Mouse (Mus musculus): ENCODE measurements at regions not wholly inside any gene's neighbourhood (a gene's known extent, or its start where the extent isn't known, plus 50 kb on each side); places are given as distances from the start of the nearest gene placed in this dataset.
A peak's percentile ranks its signal among the peaks of the same experiment; 100 is the strongest.

DNA sequence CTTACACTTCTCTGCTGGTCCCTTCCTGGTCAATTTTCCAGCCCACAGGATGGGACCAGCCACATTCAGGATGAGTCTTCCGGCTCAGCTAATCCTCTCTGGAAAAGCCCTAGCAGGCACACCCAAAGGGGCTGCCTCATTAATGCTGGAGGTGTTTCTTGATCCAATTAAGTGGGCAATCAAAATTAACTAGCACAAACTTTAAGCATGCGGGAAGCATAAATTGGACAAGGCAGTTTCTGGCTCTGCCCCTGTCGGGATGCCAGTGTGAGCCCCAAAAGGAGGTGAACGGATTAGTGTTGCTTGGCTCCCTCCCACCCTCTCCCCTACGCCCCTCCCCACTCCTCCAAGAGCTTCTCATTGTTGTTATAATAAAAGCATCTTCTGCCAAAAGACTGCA is 262.5 kb upstream of the Id4 start:
- DNase-seq, result no peak

DNA sequence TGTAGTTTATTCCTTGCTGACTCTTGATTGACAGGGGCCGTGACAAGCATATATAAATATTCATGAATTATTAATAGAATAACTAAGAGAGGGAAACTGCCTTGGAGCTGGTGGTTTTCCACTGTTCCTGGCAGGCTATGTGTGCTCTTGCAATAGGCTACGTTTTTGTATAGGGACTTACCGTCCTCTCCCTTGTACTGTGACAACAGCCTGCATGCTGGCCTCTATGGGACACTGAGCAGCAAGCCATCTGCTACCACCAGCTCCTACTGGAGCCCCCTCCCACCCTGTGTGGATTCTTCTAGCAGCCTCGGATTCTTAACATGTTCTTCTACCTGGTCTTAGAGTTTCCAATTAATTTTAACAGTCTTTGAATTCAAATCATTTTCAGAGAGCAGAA is 261.6 kb upstream of the Id4 start:
- DNase-seq, result no peak

DNA sequence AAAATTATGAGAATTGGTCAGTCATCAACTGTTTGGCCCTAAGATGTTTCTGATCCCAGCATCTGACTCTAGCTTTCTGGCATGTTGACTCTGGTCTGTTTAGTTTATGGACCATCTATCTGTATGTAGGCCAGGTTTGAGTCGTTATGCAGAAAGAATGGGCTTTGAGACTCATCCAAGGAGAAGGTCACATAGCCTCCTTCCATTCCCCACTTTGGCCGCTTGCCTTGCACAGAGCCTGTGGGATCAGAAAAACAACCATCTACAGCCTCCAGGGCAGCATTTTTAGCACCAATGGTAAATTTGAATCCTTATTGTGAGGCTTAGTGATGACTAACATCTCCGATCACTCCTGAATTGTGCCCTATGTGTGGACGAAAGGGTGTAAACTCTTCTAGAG is 257.9 kb upstream of the Id4 start:
- DNase-seq, result no peak

DNA sequence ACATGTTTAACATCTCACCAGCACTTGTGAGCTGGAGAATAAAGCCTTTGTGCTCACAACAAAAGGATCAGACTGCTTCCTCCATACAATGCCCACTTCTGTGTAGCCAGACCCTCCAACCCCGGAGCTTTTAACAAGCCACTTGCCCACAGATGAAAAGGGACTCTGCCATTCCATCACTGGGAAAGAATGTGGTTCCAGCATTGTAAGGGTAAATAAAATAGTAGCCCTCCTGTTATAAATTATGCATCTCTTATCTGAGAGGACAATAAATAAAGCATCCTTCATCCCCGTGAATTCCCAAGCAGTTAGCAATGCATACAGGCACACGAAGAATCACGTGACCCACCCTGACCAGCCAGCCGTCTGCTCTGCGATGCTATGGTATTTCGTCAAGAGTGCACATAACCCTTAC is 247.7 kb upstream of the Id4 start:
- DNase-seq, result no peak

DNA sequence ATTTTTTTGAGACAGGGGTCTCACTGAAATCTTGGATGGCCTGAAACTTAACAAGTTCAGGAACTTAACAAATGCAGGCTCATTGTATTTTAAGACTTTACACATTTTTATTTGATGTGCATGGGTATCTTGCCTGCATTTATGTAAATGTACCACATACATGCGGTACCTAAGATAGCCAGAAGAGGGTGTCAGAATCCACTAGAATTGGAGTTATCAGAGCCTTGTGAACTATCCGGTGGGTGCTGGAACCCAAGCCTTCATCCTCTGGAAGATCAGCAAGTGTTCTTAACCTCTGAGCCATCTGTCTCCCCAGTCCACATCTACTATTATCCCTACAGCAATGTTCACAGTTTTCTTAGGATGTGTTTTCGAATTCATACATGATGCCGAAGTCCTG is 245.7 kb upstream of the Id4 start:
- DNase-seq, result no peak

DNA sequence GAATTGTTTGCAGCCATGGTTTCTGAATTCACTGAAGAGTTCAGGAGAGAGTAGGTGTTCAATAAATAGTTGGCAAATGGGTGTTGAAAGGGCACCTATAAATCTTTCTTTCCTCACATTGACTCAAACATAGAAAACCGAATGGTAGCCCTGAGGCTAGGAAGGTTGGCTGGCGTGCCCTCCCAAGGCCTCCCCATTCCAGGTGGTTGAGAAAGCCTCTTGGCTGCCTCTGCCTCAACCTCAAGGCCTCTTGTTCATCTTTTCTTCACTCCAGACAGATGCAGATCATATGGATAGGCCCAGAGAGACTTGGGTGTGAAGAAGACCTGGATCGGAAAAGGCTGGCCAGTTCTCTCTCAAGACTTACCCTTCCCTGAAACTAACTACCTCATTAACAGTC is 245.0 kb upstream of the Id4 start:
- DNase-seq, result no peak

DNA sequence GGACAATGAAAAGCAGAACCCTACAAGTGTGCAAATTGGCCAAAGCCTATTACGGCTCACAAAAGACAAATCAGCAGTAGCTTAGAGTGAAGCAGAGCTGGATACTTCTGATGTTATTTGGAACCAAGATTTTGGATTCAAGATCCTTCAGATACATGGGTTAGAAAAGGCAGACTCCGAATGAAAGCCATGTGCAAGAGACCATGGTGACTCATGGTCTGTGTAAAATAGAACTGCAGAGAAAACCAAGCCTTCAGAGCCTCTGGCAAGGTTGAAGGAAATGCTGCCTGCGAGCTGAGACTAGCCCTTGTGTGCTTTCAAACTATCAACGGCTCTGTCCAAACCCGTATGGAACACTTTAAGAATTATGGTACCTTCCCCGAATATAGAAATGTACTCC is 244.4 kb upstream of the Id4 start:
- no peak for DNase-seq

DNA sequence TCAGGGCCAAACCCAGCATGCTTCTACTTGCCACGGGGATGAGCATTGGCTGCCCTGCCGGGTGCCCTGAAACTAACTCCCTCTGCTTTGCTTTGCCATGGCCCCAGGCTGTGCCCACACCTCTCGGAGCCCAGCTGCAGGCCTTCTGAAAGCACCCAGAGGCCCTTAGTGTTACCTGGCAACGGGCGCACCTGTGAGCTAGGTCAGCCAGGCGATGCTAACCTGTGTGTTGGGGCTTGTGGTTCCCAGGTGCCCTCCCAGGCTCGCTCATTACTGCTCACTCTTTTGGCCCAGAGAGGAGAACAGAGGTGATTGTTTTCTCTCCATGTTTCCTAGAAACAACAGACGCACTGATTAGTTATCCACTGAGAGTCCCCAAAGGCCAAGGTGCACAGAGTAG is 243.4 kb upstream of the Id4 start:
- no peak for DNase-seq

DNA sequence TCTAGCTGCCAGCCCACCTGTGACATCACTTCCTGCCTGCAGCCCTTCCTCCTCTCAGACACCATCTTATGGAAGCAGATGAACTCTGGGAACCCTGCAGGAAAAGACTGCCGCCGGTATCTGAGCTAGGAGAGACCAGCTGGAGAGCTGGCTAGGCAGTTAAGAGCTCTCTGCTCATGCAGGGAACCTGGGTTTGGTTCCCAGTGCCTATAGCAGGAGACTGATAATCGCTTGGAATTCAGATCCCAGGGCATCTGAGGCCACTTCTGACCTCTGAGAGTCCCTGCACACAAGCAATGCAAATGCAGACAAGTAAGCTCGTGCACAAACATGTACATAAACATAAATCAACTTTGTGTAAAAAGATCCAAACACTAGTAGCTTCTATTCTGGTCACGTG is 242.4 kb upstream of the Id4 start:
- no peak for DNase-seq

DNA sequence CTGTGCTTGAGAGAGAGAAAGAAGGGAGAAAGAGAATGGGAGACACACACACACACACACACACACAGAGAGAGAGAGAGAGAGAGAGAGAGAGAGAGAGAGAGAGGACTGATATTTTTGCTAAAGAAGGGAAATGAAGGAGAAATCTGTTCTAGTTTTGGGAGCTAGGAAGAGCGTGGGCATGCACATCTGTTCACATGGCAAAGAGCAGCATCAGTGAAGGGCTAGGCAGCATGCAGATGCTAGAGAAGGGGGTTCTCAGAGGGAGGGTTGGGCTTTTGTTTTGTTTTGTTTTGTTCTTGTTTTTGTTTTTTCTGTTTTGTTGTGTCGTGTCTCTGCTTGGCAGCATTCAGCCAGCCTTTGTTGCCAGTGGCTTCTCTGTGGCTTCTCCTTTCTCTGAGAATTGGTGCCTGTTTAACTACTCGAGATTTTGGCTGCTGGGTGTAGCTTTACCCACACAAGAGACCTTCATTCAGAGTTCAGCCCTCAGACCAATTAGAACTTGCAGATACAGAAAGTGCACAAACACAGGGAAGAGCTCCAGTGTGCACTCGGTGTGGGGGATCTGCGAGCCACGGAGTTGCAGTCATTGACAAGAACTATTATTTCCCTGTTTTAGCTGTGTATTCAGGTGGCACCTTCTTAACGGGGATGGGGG is 237.9 kb upstream of the Id4 start:
- DNase-seq, result no peak

DNA sequence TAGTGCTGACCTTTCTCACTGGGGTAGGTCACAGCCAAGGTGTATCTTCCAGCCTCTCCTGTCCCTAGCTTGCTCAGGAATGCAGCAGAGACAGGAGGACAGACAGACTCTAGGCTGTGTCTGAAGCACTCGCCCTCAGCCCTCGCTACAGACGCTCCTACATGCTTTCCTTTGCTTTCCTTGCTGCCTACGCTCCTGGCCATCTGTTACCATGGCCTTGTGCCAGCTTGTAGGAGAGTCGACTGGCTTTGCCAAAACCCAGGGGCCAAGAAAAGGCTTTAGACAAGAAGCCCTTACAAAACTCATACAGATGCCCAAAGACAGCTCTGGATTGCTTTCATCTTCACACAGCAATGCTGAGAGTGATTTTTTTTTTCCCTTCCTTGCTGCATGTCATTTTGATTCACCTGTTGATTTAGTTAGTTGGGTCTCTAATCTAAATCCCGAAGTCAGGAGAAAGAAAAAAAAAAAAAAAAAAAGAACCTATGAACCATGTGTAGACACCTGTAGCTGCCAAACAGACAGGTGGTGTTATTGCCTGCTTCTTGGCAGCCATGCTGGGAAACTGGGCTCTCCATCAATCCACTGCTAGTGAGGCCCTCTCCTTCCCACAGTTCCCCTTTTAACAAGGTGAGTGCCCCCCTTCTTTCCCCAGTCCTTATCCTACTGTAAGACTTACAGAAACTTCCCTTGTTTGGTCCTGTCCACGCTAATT is 233.1 kb upstream of the Id4 start:
- peak; percentile 67 for DNase-seq

DNA sequence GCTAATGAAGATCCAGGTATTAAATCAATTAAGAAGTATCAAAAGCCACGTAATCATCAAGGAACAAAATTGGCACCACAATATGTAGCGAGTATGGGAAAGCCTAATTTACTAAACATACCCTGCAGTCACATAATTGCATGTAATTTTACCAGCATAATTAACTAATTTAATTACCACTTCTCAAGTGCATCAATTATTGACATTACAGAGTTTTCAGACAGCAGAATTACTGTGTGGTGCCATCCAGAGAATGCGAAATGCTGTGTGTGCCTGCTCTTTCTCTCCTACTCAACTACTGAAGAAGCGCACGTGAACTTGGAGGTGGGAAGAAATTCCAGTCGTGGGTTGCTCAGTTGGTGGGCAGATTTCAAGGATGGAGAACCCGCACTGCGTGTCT is 229.5 kb upstream of the Id4 start:
- no peak for DNase-seq

DNA sequence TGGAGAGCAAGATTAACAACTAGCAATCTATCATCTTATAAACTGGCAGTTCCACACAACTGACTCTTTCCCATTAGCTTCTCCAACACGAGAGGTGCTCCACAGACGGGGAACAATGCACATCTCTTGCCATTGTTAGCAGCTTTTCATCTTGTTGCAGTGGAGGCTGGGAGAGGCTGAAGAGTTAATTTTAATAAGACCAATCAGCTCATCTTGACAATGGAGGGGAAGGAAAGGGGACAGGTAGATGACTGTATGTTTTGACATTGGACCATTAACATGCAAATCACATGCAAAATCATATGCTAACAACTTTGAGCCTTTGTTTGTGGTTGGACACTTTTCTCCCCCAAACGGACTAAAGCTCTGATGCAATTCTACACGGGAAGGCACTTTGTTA is 218.9 kb upstream of the Id4 start:
- no peak for DNase-seq

DNA sequence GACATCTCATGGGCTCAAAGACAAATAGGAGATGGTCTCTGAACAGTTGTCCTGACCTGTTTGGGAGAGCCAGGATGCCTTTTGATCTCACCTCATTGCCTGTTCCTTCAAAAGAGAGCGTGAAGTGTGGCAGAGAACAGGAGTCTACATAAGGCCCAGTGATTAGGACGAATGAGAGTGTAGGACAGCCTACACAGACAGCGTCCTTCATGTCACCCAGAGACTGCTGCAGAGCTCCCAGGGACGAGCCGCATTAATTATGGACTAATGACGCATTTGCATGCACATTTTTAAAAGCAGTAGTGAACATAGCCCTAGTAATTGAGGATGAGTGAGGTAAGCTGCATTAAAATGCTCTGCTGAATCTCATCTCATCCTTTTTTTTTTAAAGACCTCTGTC is 218.5 kb upstream of the Id4 start:
- no peak for DNase-seq

DNA sequence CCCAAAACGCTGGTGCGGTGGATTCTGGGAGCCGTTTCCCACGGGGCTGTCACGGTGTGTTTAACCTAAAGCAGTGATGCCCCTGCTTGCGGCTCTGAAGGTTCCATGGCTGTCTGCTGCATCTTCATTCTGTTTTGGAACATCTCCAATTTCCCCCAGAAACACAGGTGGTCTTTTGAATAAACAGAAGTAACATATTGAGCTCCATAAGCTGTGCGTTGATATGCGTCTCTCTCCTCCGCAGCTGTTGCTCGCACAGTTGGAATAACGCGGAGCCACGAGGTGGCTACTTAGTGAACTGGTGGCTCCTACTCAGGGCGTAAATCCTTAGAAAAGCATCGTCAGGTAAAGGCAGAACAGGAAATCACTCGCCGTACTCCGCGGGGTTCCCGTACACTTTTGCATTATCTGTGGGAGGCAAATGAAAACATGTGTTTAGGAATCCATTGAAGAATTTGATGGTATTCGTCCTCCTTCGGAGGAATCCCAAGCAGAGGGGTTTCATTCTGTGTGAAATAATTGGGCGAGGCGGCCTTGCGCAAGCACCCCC is 214.8 kb upstream of the Id4 start:
- DNase-seq, result no peak

DNA sequence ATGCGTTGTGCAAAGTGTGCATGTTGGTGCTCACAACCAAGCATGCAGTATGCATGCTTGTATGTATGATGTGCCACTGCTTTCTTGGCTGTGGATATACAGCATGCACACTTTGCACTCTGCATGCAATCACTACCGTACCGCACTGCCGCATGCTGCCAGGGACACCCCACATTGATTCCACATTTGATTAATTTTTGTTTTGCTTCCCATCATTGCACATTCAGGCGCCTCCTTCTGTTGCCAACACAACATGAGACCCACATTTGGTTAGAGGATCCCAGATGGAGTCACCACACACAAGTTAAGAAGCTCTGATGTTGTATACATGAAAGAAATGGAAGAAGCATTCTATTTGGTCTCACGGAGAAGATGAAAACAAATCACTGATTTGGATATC is 211.2 kb upstream of the Id4 start:
- DNase-seq, result no peak

DNA sequence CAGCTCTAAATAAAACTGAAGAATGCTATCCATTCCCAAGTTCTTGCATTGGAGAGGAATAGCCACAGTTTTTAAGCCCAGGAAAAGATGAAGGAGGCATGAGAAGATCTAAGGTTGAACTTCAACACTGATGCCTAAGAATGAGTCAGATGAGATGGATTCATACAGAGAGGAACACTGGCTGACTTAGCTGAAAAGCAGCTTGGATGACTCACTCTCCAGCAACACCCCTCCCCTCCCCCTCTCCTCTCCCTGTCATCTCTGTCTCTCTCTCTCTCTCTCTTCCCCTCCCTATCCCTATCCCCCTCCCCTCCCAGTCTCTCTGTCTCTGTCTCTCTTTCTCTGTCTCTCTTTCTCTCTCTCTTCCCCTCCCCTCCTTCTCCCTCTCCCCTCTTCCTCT is 186.4 kb upstream of the Id4 start:
- DNase-seq, result peak; percentile 19

DNA sequence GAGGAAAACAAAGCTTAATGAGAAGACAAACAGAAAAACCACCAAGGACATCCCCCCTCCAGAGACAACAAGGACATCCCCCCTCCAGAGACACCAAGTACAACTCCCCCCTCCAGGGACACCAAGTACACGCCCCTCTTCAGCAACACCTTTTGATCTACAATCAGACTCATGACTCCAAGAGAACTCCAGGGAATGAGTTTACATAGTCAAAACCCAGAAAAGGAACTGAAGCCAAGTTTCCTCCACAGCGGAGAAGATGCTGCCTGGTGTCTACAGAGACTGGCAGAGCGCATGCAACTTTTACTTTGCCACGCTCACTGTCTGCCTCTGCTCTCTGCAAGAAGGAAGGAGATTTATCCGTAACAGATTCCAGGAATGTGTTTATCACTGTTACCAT is 185.7 kb upstream of the Id4 start:
- no peak for DNase-seq

DNA sequence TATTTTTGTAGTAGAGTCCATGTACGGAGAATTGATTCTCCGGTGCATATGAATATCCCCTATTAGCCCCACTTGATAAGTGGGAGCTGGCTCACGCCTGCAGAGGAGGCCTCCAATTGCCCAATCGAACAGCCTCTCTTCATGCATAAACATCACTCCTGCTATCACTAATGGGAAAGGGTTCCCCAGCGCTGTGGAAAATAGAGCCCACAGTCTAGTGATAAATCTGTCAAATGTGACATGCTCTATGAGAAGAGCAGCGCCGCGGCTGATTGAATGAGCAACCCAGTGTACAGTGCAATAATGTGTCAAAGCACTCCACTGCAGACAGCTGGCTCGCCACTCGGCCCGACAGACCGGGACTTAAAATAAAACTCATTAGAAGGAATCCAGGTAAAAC is 182.8 kb upstream of the Id4 start:
- DNase-seq, result no peak

DNA sequence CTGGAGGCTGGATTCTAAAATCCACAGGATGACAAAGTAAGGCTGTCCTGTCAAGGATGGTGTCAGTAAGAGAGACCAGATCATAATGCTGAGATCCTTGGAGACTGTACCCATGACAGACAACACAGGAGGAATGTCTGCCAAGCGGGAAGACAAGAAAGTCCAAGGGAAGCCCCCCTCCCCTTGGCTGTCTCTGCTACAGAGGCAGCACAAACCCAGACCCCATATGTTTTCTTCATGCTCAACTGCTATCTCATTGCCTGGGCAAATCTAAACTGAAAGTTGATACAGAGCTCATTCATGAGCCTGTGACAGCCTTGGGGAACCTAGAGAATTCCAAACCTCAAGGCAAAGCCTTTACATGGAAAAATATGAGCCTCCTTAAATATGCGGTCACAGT is 177.7 kb upstream of the Id4 start:
- DNase-seq, result no peak

DNA sequence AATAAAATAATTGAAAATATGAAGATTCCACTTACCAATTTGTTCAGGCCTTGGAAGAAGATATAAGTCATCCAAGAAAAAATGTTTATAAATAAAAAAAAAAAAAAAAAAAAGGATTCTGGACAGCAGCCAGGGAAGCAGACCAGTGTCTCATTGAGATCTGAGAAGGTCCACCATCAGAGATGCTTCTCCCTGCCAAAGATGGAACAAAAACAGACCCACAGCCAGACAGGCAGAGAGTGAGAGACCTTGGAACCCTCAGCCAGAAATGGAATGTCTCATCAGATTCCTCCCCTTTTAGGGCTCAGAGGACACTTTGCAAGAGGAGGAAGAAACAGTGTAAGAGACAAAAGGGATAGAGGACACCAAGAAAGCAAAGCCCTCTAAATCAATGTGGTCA is 177.2 kb upstream of the Id4 start:
- DNase-seq, result no peak

DNA sequence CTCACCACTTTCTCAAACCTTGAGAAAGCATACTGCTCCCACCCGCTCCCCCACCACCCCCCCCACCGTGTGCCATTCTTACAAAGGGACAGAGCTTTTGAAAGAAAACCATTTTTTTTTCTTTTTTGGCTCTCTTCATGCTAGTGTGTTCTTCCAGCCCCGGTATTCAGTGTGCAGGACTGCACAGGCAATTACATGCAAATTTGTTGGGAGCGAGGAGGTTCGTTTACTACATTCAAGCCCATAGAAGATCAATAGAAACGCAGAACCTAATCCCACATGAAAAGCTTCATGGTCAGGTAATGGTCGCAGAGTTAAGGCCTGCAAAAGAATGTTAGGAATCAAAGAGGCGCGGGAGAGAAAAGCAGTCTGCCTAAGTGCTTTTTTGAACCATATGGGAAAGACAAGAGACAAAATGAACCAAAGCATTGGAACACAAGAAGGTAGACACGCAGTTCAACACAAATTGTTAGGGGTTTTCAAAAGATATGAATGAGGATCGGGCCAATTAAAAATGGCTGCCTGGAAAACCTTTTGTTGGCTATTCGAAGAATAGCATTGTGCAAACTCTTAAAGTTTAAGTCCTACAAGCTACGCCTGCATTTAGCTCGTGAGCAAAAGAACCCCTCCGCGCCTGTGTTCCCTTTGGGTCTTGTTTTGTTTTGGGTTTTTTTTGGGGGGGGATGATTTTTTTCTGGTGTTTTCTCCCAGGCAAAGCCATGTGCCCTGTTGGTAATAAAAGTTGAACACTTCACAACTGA is 166.6 kb upstream of the Id4 start:
- no peak for DNase-seq

DNA sequence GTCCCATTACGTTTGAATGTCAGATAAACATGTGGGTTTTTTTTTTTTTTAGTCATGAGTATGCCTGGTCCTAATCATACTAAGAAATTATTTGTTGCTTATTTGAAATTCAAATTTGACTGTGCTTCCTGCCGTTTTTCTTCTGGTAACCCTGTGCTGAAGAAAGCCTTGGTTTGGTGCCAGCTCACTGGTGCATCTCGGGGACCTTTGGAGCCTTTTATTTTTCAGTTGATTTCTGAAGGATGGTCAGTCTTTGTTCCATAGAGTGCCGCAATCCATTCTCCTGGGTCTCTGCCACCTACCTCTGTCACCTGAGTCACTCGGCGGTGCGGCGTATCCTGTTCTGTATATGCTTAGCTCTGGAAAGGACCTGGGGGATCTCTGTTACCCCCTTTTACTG is 158.9 kb upstream of the Id4 start:
- DNase-seq, result no peak

DNA sequence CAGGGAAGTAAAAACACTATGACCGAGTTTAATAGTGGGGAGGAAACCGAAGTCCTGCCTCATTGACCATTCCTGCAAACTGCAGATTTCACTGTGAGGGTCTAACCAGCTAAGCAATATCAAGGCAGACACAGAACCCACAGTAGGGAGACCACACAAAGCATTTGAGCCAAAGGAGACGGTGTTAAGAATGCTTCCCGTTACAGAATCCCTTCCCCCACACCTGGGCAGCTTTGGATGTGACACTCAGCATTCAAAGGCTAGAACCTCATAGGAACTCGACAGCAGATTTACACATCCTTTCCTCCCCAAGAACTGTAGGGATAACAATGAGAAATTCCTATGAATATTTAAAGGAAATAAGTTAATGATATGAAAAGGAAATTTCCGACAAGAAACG is 158.5 kb upstream of the Id4 start:
- no peak for DNase-seq

Measured in right cerebral cortex, postnatal 25 days (tissue).